Comparison of ENCODE assay signal across 8 mouse cellular contexts in the genomic region with DNA sequence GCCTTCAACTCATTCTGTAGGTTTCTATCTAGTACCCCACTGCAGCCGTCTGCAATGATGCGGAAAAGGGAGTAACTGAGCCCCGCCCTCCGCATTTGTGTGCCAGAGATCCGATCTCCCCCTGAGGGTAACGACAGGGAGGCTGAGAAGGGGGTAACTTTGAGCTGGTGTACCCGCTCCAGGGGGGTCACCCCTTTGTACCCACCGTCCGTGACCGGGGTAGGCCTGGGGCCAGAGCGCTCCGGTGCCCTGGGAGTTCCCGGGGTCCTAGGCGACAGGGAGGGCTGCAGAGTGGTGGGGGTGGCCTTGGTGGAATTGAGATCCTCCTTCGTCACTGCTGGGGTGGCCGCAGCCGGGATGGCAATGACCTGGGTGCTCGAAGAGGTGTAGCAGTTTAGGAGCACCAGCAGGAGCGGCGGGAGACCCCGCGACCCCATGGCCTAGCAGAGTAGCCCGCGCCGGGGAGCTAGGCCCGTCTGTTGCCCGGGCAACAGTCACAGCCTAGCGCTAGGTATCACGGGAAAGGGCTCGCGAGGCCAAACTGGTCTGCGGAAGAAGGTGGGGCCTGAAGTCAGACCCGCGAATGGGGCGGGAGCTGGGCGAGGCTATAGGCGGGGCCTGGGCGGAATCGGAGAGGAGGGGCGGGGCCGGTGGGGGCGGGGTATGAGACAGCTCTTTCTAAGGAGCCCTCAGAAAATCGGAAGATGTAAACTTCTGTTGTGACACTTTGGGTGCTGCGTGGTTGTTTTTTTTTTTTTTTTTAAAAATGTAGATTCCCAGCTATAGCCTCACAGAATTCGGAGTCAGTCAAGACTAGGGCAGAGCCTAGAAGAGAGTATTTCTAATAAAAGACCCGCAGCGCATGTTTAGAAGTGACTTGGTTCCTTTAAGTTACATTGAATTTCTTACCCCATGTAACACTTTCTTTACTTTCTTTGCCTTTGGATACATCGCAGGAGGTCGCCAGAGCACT. TPM values are rescaled to one million over a fixed set of nuclear protein-coding genes. Genes with fewer than 3 reads are reported as not detected.
A peak's percentile ranks its signal among the peaks of the same experiment; 100 is the strongest.
DNase-seq lines count a peak whose midpoint lies in the region; ATAC-seq and TF ChIP-seq lines count a peak whose summit lies in the region.

Gene Tctn1 (minus strand): TSS at position 528 of the 973 bp plus-strand sequence.

- H3K4me3 ChIP-seq in hindbrain, embryonic 13.5 days: peak within 1 kb of the TSS; percentile 84

- CTCF ChIA-PET in Patski (lab: Charles Lee): interaction anchor here (0.9 to 7.2 kb wide), 7 partner anchors 12 to 364 kb away, joined by 3 to 90 read pairs (median 3); no protein-coding TSS in a partner anchor

- POLR2A ChIA-PET in Patski (lab: Charles Lee): interaction anchor here (1.4 kb wide), 1 partner anchor 81 kb away, joined by 3 read pairs; no protein-coding TSS in a partner anchor

- H3K27me3 ChIP-seq in Patski: no peaks in the 10 kb centered on the region
- H3K27me3 ChIP-seq in hindbrain, embryonic 13.5 days: no peaks in the 10 kb centered on the region

- peak within 1 kb of the TSS; percentile 79 for H3K27ac ChIP-seq in hindbrain, embryonic 13.5 days

- DNase-seq in Patski (ENCODE audit: low read depth, low spot score): peak; percentile 71
- DNase-seq in cerebellum, postnatal 14 days: peak; percentile 91 to 94
- peak; percentile 66 to 74 for DNase-seq in frontal cortex, postnatal 14 days (ENCODE audit: low spot score in 2 of 2)
- peak; percentile 59 to 71 for DNase-seq in layer of hippocampus, postnatal 25 days (ENCODE audit: extremely low spot score in 1 of 2, low spot score in 1 of 2)
- DNase-seq in lung, postnatal 36 days: peak; percentile 94
- peak; percentile 97 for DNase-seq in retina, postnatal 1 day
- DNase-seq in urinary bladder, adult 18-20 months (ENCODE audit: low spot score in 2 of 2): peak; percentile 73 to 81

- H3K4me1 ChIP-seq in hindbrain, embryonic 13.5 days (replicated peaks): peaks cover 38% of the 10 kb centered on the region

- H3K9me3 ChIP-seq in hindbrain, embryonic 13.5 days: no peaks in the 10 kb centered on the region

- peak within 1 kb of the TSS; percentile 93 for H3K9ac ChIP-seq in hindbrain, embryonic 13.5 days

- WGBS in hindbrain, embryonic 13.5 days: 1% methylated on average over 49 of the region's 49 CpGs

- peak within 1 kb of the TSS; percentile 76 for H3K4me2 ChIP-seq in hindbrain, embryonic 13.5 days

- in situ Hi-C loops in Patski (cut with MboI; ENCODE audit: low pct_unique_long_range_greater_than_20kb): no loop called here

- peak; percentile 84 for ATAC-seq in Patski
- ATAC-seq in hindbrain, embryonic 13.5 days (ENCODE audit: low FRiP score): peak; percentile 98

- peaks cover 6% of the 10 kb centered on the region for H3K36me3 ChIP-seq in hindbrain, embryonic 13.5 days

- TF ChIP-seq CTCF in Patski (IDR thresholded peaks at IDR 0.05): no peak

RNA-seq across cellular contexts. Expression of gene Tctn1, which starts in this region (rescaled TPM):
- polyA plus RNA-seq in Patski (2021): 50.7 TPM
- polyA plus RNA-seq in hindbrain, embryonic 13.5 days (2015; fragmentation: Nextera tagmentation; extraction: Ambion mirVana): 5.9 and 6.6 TPM in 2 replicates
- total RNA-seq in layer of hippocampus, postnatal 25 days (2021): 10 to 100 TPM; 11.8 to 12.3 TPM

Comparison
In these comparisons a context has a peak if more than half of its experiments do, and no peak if none do; other contexts are left out.
1. Peak in every context shown above with its lines: DNase-seq, ATAC-seq, H3K4me3 ChIP-seq and H3K27ac ChIP-seq.